Mouse (Mus musculus) CH12F3 (cell line): ENCODE measurements around the gene Gmnn.

ENCODE experiments used
- in situ Hi-C: fragments of 300-500 bp; cut with MboI; formaldehyde crosslinking; loops from 2 replicates; pipeline ENCODE4 v1.14.3; 2020; ENCODE audit warnings: low sequenced_read_pairs

Gene Gmnn

DNA sequence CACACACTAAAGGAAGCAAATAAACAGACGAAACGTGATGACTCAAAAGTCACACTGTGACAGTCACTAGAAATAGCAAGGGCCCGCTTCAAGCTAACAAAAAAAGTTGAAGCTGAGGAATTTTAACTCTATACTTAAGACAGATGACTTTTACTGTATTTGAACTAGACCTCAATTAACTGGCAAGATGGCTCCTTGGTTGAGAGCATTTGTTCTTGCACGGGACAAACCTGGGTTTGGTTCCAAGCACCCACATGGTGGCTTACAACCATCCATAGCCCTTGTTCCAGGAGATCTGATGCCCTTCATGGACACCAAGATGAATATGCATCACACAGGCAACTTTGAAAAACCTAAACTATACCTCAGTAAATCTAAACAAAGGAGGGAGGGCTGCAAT is 531 bp upstream of the Gmnn start:
- in situ Hi-C loops: no loop called here

DNA sequence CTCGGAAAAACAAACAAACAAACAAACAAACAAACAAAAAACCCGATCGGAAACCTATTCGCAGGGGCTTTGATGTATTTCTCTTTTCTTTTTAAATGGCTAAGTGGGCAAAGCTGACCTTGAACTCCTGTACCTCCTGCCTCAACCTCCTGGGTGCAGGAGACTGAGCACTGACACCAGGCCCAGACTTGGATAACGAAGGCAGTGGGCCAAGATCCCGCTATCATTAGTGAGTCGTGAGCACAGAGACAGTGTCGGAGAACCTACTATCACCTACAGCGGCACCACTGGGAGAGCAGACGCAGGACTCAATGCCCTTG is 680 bp downstream of the Gmnn start:
- in situ Hi-C loops: no loop called here

- in situ Hi-C loops: no loop called here
Observed at GRCm38 (mm10) chr13:24760351-24760870, 1.3 kb downstream of the Gmnn start.

DNA sequence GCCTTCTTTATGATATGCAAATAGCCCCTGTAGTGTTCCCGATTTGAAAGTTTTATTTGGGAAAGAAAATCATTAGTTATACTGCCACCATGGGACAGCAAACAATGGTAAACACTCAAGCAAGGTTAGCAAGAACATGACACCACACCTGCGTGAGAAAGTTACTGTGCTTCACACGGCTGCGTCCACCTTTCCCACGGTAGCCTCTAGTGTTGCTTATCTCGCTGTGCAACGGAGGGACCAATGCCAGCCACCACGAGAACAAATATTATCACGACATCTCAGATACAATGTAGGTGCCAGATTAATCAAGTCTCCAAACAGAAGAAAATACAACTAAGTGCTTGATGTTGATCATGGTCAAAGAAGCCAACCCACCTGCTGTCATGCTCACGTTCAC is 2.3 kb downstream of the Gmnn start:
- in situ Hi-C loops: no loop called here

DNA sequence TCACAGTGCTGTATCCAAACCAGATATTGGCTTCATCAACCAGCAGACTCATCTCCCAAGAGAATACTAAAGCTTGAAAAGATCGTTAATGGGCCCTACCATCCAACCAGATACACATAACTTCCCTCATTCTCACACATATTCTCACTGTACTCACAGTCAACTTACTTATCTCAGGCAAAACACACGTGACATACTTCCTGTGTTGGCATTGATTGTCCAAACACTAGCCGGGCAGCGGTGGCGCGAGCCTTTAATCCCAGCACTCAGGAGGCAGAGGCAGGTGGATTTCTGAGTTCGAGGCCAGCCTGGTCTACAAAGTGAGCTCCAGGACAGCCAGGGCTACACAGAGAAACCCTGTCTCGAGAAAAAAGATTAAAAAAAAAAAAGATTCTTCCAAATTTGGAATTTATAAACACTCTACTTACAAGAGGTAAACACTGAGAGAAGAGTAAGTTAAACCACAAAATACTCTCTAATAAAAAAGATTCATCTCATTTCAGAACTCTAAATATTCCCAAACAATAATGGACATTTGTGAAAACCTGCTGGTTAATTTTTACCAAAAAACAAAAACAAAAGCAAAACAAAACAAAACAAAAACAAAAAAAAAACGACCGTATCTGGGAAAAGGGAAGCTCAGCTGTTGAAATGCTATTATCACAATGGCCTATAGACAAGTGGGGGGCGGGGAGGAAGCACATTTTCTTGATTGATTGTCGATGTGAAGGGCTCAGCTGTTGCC is 3.7 kb downstream of the Gmnn start:
- in situ Hi-C loops: no loop called here

- in situ Hi-C loops: no loop called here
Observed at GRCm38 (mm10) chr13:24756756-24757155, 5.0 kb downstream of the Gmnn start.

DNA sequence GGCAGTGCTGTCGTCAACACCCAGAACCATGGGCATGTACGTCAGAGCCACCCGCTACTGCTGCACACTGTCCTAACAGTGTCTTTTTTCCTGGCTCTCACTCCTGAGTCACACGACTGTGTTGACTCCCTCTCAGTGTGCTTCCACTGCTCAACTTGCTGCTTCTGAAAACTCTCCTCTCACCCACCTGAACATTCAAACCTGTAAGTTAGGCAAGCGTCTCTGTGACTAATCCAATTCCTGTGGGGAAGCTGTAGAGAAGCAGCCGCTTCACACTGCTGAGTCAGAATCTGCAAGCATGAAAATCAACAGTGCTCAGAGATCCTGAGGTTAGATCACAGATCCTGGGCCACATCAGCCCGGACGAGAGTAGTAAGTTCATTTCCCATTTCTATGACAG is 10.3 kb downstream of the Gmnn start:
- in situ Hi-C loops: no loop called here

DNA sequence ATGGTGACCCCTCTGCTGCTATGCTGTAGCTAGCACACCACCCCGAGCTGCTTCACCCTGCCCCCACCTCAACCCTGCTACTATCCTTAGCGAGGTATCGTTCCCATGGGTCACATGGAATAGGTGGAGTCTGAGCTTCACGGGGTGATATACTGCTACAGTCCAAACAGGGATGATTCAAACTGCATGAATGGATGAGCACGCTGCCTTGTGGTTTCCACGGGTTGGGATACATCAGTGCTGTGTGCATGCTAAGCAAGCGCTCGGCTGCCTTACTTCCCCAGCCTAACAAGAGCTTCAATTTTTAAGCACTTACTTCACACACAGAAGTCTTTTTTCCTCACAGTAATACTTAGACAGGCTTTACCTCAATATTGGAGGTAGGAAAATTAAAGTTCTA is 10.9 kb downstream of the Gmnn start:
- in situ Hi-C loops: no loop called here

DNA sequence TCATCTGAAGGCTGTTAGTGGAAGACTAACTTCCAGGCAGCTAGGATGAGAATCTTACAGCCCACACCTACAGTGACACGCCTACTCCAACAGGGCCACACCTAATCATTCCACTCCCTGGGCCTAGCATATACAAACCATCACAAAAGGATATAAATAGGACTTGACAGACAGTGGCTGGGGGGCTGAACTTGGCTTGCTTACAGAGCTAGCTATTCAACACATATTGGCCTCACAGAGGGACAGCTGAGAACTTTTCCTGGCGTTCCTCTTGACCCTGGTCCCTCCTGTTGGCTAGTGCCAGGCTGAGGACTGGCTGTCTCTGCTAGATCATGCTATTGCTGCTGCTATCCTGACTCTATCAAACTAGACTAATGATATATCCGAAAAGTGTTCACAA is 13.9 kb downstream of the Gmnn start:
- in situ Hi-C loops: no loop called here

GRCm38 (mm10) chr13:24741028-24741427 is 20.7 kb downstream of the Gmnn start, which contains the start of gene Armh2:
Gene Armh2 (plus strand): TSS chr13:24741232.
- in situ Hi-C loops: no loop called here

DNA sequence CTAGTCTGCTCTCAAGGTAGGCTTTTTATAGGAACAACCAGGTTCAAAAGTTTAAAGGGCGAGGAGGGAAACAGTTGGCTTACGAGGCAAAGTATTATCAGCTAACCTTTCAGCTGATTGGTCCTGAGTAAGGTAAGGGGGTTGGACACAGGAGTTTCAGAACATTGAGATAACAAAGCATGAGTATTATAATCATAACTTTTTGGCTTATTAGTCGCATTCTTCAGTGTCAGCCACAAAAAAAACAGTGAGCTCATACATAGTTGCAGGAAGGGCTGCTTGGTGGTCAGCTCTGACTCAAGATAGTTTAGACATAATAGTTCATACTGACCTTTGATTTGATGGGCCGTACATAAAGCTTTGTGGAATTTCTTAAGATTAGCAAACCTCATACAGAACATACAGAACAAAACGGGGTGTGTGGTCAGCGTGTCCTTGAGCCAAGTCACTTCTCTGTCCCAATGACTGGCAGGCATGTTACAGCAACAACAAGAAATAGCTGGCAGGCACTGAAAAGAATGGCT is 26.1 kb downstream of the Gmnn start:
- in situ Hi-C loops: no loop called here

- in situ Hi-C loops: no loop called here
Observed at GRCm38 (mm10) chr13:24734502-24734901, 27.2 kb downstream of the Gmnn start.

DNA sequence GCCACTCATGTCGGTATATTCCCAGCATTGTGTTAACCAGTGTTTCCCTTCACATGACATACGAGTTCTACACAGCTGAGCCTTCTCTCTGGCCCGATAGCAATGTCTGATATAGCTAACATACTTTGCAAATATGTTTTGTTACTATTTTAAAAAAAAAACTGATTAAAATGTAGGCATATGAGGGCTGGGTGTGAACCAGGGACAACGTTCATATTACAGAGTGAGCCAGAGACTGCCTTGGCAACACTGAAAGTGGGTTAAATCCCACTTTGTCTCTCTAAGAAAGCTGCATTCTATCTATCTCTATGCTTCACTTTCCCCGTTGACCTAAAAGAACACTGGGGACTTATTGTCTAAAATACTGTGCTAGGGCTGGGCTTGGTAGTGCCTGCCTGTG is 32.6 kb downstream of the Gmnn start:
- in situ Hi-C loops: no loop called here

- in situ Hi-C loops: no loop called here
Observed at GRCm38 (mm10) chr13:24724395-24724759, 37.3 kb downstream of the Gmnn start.

DNA sequence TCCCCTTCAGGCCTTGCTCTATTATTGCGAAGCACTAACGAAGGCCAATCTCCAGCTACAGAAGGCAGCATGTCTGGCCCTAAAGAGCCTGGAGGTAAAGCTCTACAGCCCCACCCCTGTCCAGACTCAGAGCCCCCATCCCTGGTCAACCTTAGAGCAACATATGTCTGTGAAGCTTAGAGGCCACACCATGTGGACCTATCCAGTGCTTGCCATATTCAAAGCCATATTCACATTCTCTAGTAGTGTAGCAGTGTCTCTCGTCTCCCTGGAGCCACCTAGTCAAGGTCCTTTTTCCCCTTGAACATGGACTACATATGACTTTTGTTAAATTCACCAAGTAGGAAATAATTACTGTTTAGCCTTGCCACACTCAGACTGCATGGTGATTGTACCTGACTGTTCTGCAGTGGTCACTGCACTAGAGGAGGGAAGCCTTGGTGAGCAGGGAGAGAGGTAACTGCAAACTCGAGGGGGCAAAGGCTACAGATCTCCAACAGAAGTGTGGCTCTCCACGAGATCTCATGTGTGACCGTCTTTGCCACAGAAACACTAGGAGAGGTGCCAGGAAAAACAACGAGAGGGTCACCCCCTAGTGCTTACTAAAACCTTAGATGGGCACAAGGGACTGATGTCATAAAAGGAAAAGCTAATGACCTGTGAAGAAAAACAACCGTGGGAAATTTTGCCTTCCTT is 37.9 kb downstream of the Gmnn start:
- in situ Hi-C loops: no loop called here

GRCm38 (mm10) chr13:24721502-24721901 is 40.2 kb downstream of the Gmnn start:
- in situ Hi-C loops: no loop called here

DNA sequence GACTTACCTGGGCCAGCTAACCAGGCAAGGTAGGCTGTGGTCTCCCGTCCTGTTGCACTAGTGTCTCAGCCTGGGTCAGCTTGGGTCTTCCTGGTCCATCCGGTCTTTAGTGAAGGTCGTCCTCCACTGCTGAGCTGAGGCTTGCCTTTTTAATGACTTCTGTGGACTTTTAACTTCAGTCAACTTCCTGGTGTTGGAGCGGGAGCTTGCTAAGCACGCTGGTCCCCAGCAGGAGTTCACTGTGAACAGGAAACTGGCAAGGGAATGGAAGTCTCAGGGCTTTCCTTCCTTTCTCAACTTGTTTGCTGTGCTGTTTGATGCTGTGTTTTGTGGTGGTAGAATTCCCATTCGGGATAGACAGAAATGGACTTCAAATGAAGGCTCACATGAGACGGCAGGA is 44.0 kb downstream of the Gmnn start:
- in situ Hi-C loops: no loop called here

DNA sequence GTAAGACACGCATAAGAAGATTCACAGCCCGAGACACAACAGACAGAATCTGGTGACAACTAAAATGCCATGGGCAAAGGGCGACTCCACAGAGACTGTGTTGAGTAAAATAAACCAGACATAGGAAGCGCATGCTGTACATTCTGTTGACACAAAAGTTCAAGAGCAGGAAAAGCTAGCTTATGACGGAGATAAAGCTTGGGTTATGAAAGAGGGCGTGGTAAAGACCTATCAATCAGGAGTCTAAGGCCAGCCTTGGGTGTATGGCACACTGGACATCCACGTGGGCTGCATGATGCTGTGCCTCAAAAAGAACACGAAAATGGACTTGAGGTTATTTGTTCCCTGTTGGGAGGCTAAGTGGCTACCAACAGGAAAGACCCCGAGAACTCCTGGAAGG is 45.3 kb downstream of the Gmnn start:
- in situ Hi-C loops: no loop called here

DNA sequence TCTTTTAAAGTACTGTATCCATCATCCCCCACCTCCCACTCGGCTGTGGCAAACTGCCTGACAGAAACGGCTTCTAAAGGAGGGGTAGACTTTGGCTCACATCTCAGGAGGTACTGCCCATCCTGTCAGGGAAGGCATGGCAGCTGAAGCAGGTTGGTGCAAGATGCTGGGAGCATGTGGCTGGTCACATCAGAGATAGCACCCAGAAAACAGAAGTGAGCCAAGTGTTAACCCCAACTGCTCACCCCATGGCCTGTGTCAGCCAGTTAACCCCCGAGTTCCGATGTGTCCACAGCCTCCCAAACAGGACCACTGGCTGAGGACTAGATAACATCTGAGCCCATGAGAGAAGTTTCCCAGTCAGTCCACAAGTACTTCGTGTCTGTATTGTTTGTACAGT is 46.1 kb downstream of the Gmnn start:
- in situ Hi-C loops: no loop called here

DNA sequence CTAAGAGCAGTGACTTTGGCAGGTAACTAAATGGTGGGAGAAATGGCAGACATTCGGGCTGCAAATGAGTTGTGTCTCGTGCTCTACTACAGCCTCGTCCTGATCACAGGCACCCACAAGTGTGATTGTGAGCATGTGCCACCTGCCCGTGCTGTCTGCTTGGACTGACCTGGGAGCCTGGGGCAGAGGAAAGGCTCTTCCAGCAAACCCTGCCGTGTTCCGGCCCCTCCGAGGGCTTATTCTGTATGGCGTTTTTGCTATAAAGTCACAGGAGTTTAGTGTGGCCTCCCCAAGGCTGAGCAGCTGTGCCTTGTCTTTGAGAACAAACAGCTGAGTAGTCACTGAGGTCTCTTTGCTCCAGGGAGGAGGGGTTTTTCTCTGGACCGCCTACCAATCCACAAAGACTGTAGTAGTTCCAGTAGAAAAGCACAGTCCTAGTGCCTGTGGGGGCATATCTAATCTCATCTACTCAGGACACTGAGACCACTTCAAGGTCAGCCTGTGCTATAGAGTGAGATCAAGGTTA is 47.3 kb downstream of the Gmnn start:
- in situ Hi-C loops: no loop called here

- in situ Hi-C loops: no loop called here
Observed at GRCm38 (mm10) chr13:24713434-24714000, 48.2 kb downstream of the Gmnn start.
